Mouse (Mus musculus) CH12.LX (cell line): ENCODE results near the gene Rab42. TPM values are rescaled to one million over a fixed set of nuclear protein-coding genes. Genes with fewer than 3 reads are reported as not detected.
A peak's percentile ranks its signal among the peaks of the same experiment; 100 is the strongest.

Experiments
- DNase-seq: peaks from one replicate; pipeline ENCODE4 v3.0.0-alpha.2; 2013; ENCODE audit errors: extremely low read depth
- H3K27ac ChIP-seq: 2 replicates; pipeline ENCODE4 v1.5.1; 2012; ENCODE audit warnings: low read depth, mild to moderate bottlenecking, control low read depth, moderate library complexity; ENCODE audit not compliant: insufficient read depth
- H3K27me3 ChIP-seq: replicated peaks from 2 replicates; pipeline ENCODE3; 2012; ENCODE audit warnings: inconsistent platforms
- H3K36me3 ChIP-seq, 2 experiments: replicated peaks in 1 of 2; 2 replicates each; pipeline versions ENCODE3 to v1.6.1; 2012; ENCODE audit warnings: inconsistent platforms in 1 of 2, low read length in 1 of 2, mild to moderate bottlenecking in 1 of 2, mixed read lengths in 1 of 2, moderate library complexity in 1 of 2; ENCODE audit not compliant: control insufficient read depth in 1 of 2, insufficient read depth in 1 of 2
- H3K4me1 ChIP-seq, 2 experiments: 2 replicates each; pipeline ENCODE4 v1.6.1; 2012; ENCODE audit warnings: inconsistent platforms in 1 of 2, moderate library complexity in 1 of 2; ENCODE audit not compliant: insufficient read depth in 2 of 2, control insufficient read depth in 1 of 2
- H3K4me2 ChIP-seq: 2 replicates; pipeline ENCODE4 v1.6.1; 2012; ENCODE audit warnings: low read depth, mild to moderate bottlenecking, control low read depth; ENCODE audit not compliant: poor library complexity, insufficient read depth, severe bottlenecking
- H3K4me3 ChIP-seq, 3 experiments: fragments of 150-350 bp in 1 of 3; sonication (generic) in 1 of 3; replicated peaks in 1 of 3; 2 replicates each; pipeline versions ENCODE3 to v1.5.1; 2011 to 2012; ENCODE audit warnings: low read depth in 2 of 3, low read length in 2 of 3, mild to moderate bottlenecking in 2 of 3, moderate library complexity in 2 of 3, control low read depth in 1 of 3, improper control_type of control experiment in 1 of 3, inconsistent platforms in 1 of 3, mixed read lengths in 1 of 3; ENCODE audit not compliant: poor library complexity in 1 of 3
- H3K79me2 ChIP-seq: replicated peaks from 2 replicates; pipeline ENCODE4 v1.6.1; 2012; ENCODE audit warnings: mild to moderate bottlenecking, moderate library complexity; ENCODE audit not compliant: control insufficient read depth, poor library complexity, insufficient read depth, severe bottlenecking; ENCODE audit errors: extremely low read depth
- H3K9ac ChIP-seq: 2 replicates; pipeline ENCODE4 v1.6.1; 2012; ENCODE audit warnings: low read depth, mild to moderate bottlenecking, control low read depth, moderate library complexity; ENCODE audit not compliant: insufficient read depth
- H3K9me3 ChIP-seq: replicated peaks from 2 replicates; pipeline ENCODE3; 2012; ENCODE audit warnings: low read length, inconsistent platforms, mixed read lengths
- BHLHE40 ChIP-seq: IDR thresholded peaks from 2 replicates; pipeline ENCODE4 v1.6.1; 2011; ENCODE audit warnings: mild to moderate bottlenecking, low read depth, low read length, improper control_type of control experiment
- CHD1 ChIP-seq: IDR thresholded peaks from 2 replicates; pipeline ENCODE4 v1.6.1; 2012; ENCODE audit warnings: low read depth, low read length, improper control_type of control experiment, inconsistent platforms
- E2F4 ChIP-seq: IDR thresholded peaks from 2 replicates; pipeline ENCODE4 v1.6.1; 2011; ENCODE audit warnings: low read depth, low read length, improper control_type of control experiment; ENCODE audit not compliant: insufficient replicate concordance
- ELF1 ChIP-seq: IDR thresholded peaks from 2 replicates; pipeline ENCODE4 v1.6.1; 2014; ENCODE audit warnings: low read depth, mild to moderate bottlenecking, inconsistent platforms, low read length, improper control_type of control experiment
- EP300 ChIP-seq: IDR thresholded peaks from 2 replicates; pipeline ENCODE4 v1.6.1; 2011; ENCODE audit warnings: low read length, improper control_type of control experiment
- ETS1 ChIP-seq: conservative IDR thresholded peaks from 2 replicates; pipeline ENCODE4 v1.6.1; 2012; ENCODE audit warnings: low read depth, mild to moderate bottlenecking, inconsistent platforms, low read length, improper control_type of control experiment, moderate library complexity
- HCFC1 ChIP-seq: IDR thresholded peaks from 2 replicates; pipeline ENCODE4 v1.6.1; 2012; ENCODE audit warnings: low read depth, mild to moderate bottlenecking, inconsistent platforms, low read length, improper control_type of control experiment
- IRF4 ChIP-seq: IDR thresholded peaks from 2 replicates; pipeline ENCODE4 v1.6.1; 2014; ENCODE audit warnings: low read depth, mild to moderate bottlenecking, inconsistent platforms, low read length, improper control_type of control experiment
- KAT2A ChIP-seq: IDR thresholded peaks from 2 replicates; pipeline ENCODE4 v1.6.1; 2012; ENCODE audit warnings: low read length, improper control_type of control experiment, inconsistent platforms; ENCODE audit not compliant: insufficient replicate concordance
- MAFK ChIP-seq: IDR thresholded peaks from 2 replicates; pipeline ENCODE4 v1.6.1; 2011; ENCODE audit warnings: low read length, improper control_type of control experiment; ENCODE audit not compliant: insufficient replicate concordance
- MAX ChIP-seq: IDR thresholded peaks from 2 replicates; pipeline ENCODE4 v1.6.1; 2011; ENCODE audit warnings: low read length, improper control_type of control experiment
- MAZ ChIP-seq: IDR thresholded peaks from 2 replicates; pipeline ENCODE4 v1.6.1; 2012; ENCODE audit warnings: low read depth, mild to moderate bottlenecking, inconsistent platforms, low read length, improper control_type of control experiment, moderate library complexity
- MEF2A ChIP-seq: IDR thresholded peaks from 2 replicates; pipeline ENCODE4 v1.6.1; 2014; ENCODE audit warnings: low read depth, mild to moderate bottlenecking, inconsistent platforms, low read length, improper control_type of control experiment, borderline replicate concordance
- MXI1 ChIP-seq: IDR thresholded peaks from 2 replicates; pipeline ENCODE4 v1.6.1; 2011; ENCODE audit warnings: mild to moderate bottlenecking, low read depth, low read length, improper control_type of control experiment
- NELFE ChIP-seq: IDR thresholded peaks from 2 replicates; pipeline ENCODE4 v1.6.1; 2011; ENCODE audit warnings: low read depth, low read length, improper control_type of control experiment
- NRF1 ChIP-seq: IDR thresholded peaks from 2 replicates; pipeline ENCODE4 v1.6.1; 2014; ENCODE audit warnings: low read depth, mild to moderate bottlenecking, inconsistent platforms, low read length, improper control_type of control experiment, moderate library complexity
- POLR2A ChIP-seq: IDR thresholded peaks from 2 replicates; pipeline ENCODE4 v1.6.1; 2011; ENCODE audit warnings: low read depth, mild to moderate bottlenecking, improper control_type of control experiment, low read length
- RAD21 ChIP-seq: IDR thresholded peaks from 2 replicates; pipeline ENCODE4 v1.6.1; 2011; ENCODE audit warnings: low read depth, mild to moderate bottlenecking, low read length, improper control_type of control experiment, moderate library complexity
- RCOR1 ChIP-seq: conservative IDR thresholded peaks from 2 replicates; pipeline ENCODE4 v1.6.1; 2012; ENCODE audit warnings: low read depth, mild to moderate bottlenecking, inconsistent platforms, low read length, improper control_type of control experiment
- SMC3 ChIP-seq: IDR thresholded peaks from 2 replicates; pipeline ENCODE4 v1.6.1; 2011; ENCODE audit warnings: low read depth, low read length, improper control_type of control experiment
- TCF12 ChIP-seq: IDR thresholded peaks from 2 replicates; pipeline ENCODE4 v1.6.1; 2014; ENCODE audit warnings: low read depth, mild to moderate bottlenecking, inconsistent platforms, low read length, improper control_type of control experiment
- dilution Hi-C: fragments of 300-500 bp; cut with MboI; formaldehyde crosslinking; loops from 2 replicates; pipeline ENCODE4 v1.14.3; 2020; ENCODE audit warnings: low sequenced_read_pairs; ENCODE audit not compliant: extremely low pct_unique_long_range_greater_than_20kb, extremely low pct_ligation_motif_present
- in situ Hi-C: fragments of 300-500 bp; cut with MboI; formaldehyde crosslinking; loops from 3 replicates; pipeline ENCODE4 v1.14.3; 2019; ENCODE audit warnings: low sequenced_read_pairs, low pct_ligation_motif_present, low pct_unique_long_range_greater_than_20kb, mixed read lengths
- polyA plus RNA-seq: library from polyadenylated mRNA; unstranded; fragments of >175 nt; gene quantifications from 2 replicates; pipeline ENCODE4 v1.2.1, GENCODE M21; 2012; ENCODE audit warnings: low read depth; ENCODE audit not compliant: insufficient read length
- total RNA-seq, 2 experiments: library from RNA; depleted of rRNA; stranded (reverse); fragments of 300-350 nt in 1 of 2; fragments of >200 nt in 1 of 2; gene quantifications; 2 replicates each; pipeline ENCODE4 v1.2.3; 2012 to 2014

The Rab42 gene
- total and polyA plus RNA-seq, 3 experiments: 0.31 to 0.51 TPM; not detected in 1

DNA sequence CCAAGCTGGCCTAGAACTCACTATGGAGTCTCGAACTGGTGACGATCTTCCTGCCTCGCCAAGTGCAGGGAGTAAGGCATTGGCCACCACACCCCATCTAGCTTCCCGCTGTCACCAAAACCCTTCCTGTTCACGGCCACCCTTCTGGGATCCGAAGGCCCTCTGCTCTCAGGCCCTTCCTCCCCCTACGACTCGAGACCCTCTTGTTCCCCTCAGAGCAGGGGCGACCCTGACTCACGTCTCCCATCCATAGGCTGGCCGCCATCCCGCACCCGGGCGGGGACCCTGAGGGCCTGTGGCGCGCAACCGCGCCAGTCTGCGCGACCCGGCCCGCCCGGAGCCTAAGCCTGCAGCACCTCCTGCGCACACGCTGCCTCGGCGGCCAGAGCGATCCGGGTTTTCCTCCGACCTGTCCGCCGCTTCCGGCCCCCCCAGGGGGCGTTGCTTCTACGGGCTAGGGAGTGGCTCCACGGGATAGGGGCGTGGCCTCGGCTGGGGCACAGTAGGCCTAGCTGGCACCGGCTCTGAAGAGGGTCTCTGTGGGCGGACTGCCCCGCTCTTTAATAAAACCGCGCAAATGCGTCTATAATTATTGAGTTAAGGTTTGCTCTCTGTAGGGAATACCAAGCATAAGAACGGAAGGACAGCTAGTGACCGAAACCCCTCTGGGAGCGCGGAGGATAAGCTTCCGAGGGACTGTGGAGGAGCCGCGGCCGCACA is 26.1 kb upstream of the Rab42 start, which contains the start of gene Trnau1ap (continued):
- peak; percentile 61 for TF ChIP-seq IRF4
- TF ChIP-seq ELF1: peak; percentile 85
- no peak for TF ChIP-seq RAD21
- peak; percentile 10; the same call in 1 of the 2 replicates for TF ChIP-seq SMC3
- 0 out of 2 replicates have a peak, but pooled peaks have one; percentile 5 for TF ChIP-seq RCOR1
- no peak for TF ChIP-seq E2F4
- 0 out of 2 replicates have a peak, but pooled peaks have one; percentile 18 for TF ChIP-seq ETS1
- TF ChIP-seq TCF12: peak; percentile 91
- TF ChIP-seq NELFE: peak; percentile 94

DNA sequence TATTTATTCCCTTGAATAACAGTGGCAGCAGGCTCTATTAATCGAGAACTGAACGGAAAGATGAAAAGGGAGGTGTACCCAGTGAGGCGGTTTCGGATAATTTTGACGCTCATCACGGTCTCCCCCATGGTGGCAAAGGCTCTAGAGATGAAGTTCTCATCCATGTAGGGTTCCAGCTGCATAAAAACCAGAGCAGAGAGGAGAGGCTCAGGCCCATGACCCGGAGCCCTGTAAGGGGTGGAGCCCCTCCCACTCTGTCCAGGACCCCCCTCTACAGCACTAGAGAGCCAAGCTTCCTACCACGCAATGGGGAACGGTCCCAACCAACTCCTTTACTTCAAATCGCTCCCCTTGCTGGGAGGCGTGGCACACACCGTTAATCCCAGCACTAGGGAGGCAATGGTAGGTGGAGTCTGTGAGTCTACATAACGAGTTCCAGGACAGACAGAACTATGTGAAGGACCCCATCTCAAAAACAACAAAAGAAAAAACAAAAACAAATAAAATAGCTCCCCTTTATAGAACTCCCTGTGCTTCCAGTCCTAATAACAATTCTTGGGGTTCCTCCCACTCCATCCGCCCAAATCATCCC is 25.3 kb upstream of the Rab42 start:
- H3K4me3 ChIP-seq: peak overlapping the region; percentile 62 to 82 (median 78)
- in situ Hi-C loops: no loop called here
- peak overlapping the region; percentile 98 for H3K4me2 ChIP-seq
- dilution Hi-C loops: no loop called here
- TF ChIP-seq MAFK (no peak), HCFC1 (peak; percentile 46), CHD1 (no peak), ELF1 (no peak), MXI1 (no peak), BHLHE40 (no peak), SMC3 (no peak), MAX (peak; percentile 53; the same call in 1 of the 2 replicates), EP300 (no peak), MAZ (no peak), MEF2A (no peak), NRF1 (no peak), POLR2A (no peak), KAT2A (no peak)
- peaks cover 37 to 60% of the 10 kb centered on the region in 2 experiments for H3K36me3 ChIP-seq
- peaks cover 7% of the 10 kb centered on the region for H3K79me2 ChIP-seq
- peaks cover 0 to 7% of the 10 kb centered on the region in 2 experiments; a peak in 2 of 4 replicates for H3K4me1 ChIP-seq
- no peak overlapping the region for H3K27ac ChIP-seq
- no peaks in the 10 kb centered on the region for H3K27me3 ChIP-seq
- DNase-seq: no peak
- peak overlapping the region; percentile 71 for H3K9ac ChIP-seq
- no peaks in the 10 kb centered on the region for H3K9me3 ChIP-seq
